Mouse (Mus musculus): ENCODE data around the gene Cacul1. TPM values are rescaled to one million over a fixed set of nuclear protein-coding genes. Genes with fewer than 3 reads are reported as not detected.

The Cacul1 gene
- polyA plus RNA-seq, 1 experiment from 2014 or later = 30.8 TPM

DNA sequence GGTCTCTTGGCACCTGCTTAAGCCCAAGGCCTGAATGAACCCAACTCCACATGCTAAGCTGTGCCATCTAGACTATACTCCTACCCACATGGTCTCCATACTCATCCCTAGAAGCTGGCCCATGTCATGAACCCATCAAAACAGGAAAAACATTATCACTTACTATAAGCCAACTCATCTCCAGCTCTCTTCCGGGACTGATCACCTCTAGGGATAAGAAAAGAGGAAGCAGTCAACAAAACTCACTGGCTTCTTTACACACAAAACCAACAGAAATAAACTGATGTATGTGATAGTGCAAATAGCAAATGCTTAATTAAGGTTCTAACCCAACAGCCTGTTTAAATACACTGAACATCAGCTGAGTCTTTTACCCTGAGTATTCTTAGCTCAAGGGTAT, 51.5 kb downstream of the Cacul1 start:
- no peaks in the 10 kb centered on the region for H3K4me1 ChIP-seq (ENCODE audit: insufficient read depth)
- no peak overlapping the region for H3K9ac ChIP-seq
- H3K36me3 ChIP-seq (ENCODE audit: insufficient read depth) = peaks cover 34% of the 10 kb centered on the region
- 81% methylated on average over 1 of the region's 1 CpGs for WGBS
- H3K4me3 ChIP-seq (ENCODE audit: low read depth, low read length) = no peak overlapping the region
- no peak for DNase-seq
- no peaks in the 10 kb centered on the region for H3K9me3 ChIP-seq (ENCODE audit: low read depth, low read length)
- no peak for ATAC-seq (ENCODE audit: insufficient read depth)
- no peak for TF ChIP-seq CTCF (IDR thresholded peaks at IDR 0.05; ENCODE audit: low read depth)
- H3K4me2 ChIP-seq = no peak overlapping the region
- H3K27me3 ChIP-seq (ENCODE audit: insufficient read depth, low read length) = no peaks in the 10 kb centered on the region
- H3K27ac ChIP-seq (ENCODE audit: low read depth) = no peak overlapping the region

DNA sequence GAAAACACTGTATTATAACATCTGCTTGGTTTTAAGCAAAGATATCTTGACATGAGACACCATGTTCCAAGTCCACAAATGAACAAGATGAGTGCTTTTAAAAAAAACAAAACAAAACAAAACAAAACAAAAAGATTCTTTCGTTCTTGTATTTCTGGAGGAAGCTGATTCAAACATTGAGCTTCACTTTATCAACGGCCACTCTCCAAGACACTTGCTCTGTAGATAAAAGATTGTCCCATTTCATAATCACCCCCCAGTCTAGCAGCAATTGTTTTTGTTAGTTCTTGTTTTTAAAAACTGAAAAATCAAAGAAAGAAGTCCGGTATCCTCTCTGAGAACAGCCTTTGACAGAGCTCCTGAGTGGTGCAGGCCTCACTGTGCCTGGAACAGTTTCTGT, 52.2 kb downstream of the Cacul1 start:
- ATAC-seq (ENCODE audit: insufficient read depth) (no peak), DNase-seq (no peak)
- Histone ChIP-seq H3K36me3 (ENCODE audit: insufficient read depth) (peaks cover 30% of the 10 kb centered on the region), H3K27ac (ENCODE audit: low read depth) (no peak overlapping the region), H3K4me2 (no peak overlapping the region), H3K4me1 (ENCODE audit: insufficient read depth) (no peaks in the 10 kb centered on the region), H3K9ac (no peak overlapping the region), H3K27me3 (ENCODE audit: insufficient read depth, low read length) (no peaks in the 10 kb centered on the region), H3K9me3 (ENCODE audit: low read depth, low read length) (no peaks in the 10 kb centered on the region), H3K4me3 (ENCODE audit: low read depth, low read length) (no peak overlapping the region)
- no peak for TF ChIP-seq CTCF (IDR thresholded peaks at IDR 0.05; ENCODE audit: low read depth)
- WGBS = 86% methylated on average over 3 of the region's 3 CpGs

DNA sequence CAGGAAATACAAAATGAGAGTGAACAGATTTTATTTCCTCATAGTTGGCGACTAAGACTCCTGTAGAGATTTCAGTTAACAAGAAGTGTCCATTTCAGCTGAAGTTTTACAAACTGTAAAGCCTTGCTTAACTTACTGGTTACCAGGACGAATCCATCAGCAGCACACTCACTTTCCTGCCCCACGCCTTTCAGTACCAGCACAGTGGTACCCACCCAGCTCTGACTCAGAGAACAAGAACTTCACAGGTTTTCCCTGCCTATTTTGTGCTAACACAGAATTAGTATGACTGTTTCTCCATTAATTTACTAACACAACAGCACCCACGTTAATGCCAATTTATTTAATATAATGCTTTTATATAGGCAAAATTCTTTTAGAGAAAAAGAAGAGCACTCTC, 53.9 kb downstream of the Cacul1 start:
- 83% methylated on average over 4 of the region's 4 CpGs for WGBS
- Histone ChIP-seq H3K4me2 (no peak overlapping the region), H3K27me3 (ENCODE audit: insufficient read depth, low read length) (no peaks in the 10 kb centered on the region), H3K4me3 (ENCODE audit: low read depth, low read length) (no peak overlapping the region), H3K27ac (ENCODE audit: low read depth) (no peak overlapping the region), H3K36me3 (ENCODE audit: insufficient read depth) (peaks cover 20% of the 10 kb centered on the region), H3K9me3 (ENCODE audit: low read depth, low read length) (no peaks in the 10 kb centered on the region), H3K4me1 (ENCODE audit: insufficient read depth) (no peaks in the 10 kb centered on the region), H3K9ac (no peak overlapping the region)
- DNase-seq (no peak), ATAC-seq (ENCODE audit: insufficient read depth) (no peak)
- no peak for TF ChIP-seq CTCF (IDR thresholded peaks at IDR 0.05; ENCODE audit: low read depth)

DNA sequence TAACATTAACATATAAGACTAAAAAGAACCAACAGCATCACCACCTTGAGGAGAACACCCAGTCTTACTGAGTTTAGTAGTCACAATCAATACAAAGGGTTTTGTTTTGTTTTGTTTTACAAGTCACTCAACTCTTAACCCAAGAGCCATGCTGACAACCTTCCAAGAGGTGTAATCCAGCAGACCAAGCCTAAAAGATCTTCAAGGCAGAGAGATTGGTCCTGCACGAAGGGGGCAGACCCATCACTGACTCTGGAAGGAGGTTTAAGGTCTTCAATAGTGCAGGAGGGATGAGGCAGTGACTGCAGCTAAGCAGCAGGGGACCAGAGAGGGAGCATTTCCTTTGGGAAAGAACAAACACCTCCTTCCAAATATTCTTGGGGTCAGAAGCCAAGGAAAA, 55.7 kb downstream of the Cacul1 start:
- Histone ChIP-seq H3K27ac (ENCODE audit: low read depth) (no peak overlapping the region), H3K4me2 (no peak overlapping the region), H3K9ac (no peak overlapping the region), H3K36me3 (ENCODE audit: insufficient read depth) (peaks cover 13% of the 10 kb centered on the region; the same call in 1 of the 2 replicates), H3K4me1 (ENCODE audit: insufficient read depth) (no peaks in the 10 kb centered on the region), H3K4me3 (ENCODE audit: low read depth, low read length) (no peak overlapping the region), H3K27me3 (ENCODE audit: insufficient read depth, low read length) (no peaks in the 10 kb centered on the region), H3K9me3 (ENCODE audit: low read depth, low read length) (no peaks in the 10 kb centered on the region)
- WGBS = 75% methylated on average over 1 of the region's 1 CpGs
- DNase-seq (no peak), ATAC-seq (ENCODE audit: insufficient read depth) (no peak)
- TF ChIP-seq CTCF (IDR thresholded peaks at IDR 0.05; ENCODE audit: low read depth) = no peak

DNA sequence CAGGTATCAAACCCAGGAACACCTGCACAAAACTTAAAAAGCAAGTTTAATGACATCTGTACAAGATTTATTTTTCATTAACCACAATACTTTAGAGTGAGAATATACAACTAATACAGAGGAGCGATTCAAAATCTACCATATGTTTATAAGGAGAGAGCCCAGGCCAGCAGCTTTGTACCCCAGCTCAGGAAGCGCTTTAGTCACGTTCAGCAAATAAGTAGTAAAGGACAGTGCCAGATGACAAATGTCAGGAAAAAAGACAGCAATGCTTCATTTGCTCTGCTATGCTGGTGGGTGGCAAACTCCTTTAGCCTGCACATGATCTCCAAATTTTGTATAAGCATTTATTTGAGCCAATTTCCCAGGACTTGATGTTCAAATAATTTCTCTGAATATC, 56.1 kb downstream of the Cacul1 start:
- no peak for ATAC-seq (ENCODE audit: insufficient read depth)

DNA sequence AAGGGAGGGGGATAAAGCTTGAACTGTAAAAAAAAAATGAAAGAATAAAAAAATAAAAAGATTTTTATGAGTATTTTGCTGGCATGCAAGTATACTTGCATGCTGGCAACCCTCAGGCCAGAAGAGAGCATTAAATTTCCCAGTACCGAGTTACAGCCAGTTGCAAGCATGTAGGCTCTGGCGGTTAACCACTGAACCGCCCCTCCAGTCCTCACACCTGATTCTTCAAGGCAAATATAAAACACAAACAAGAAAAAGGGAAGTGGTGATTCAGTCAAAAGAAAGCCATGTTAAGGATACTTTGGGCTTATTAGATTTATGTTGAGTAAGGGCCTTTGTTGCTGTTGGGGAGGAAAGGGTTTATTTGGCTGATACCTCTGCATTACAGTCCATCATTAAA, 60.7 kb downstream of the Cacul1 start:
- Histone ChIP-seq H3K9ac (no peak overlapping the region), H3K36me3 (ENCODE audit: insufficient read depth) (0 out of 2 replicates have a peak, but pooled peaks cover 4% of the 10 kb centered on the region), H3K4me2 (no peak overlapping the region), H3K9me3 (ENCODE audit: low read depth, low read length) (no peaks in the 10 kb centered on the region), H3K4me1 (ENCODE audit: insufficient read depth) (no peaks in the 10 kb centered on the region), H3K27me3 (ENCODE audit: insufficient read depth, low read length) (no peaks in the 10 kb centered on the region), H3K27ac (ENCODE audit: low read depth) (no peak overlapping the region), H3K4me3 (ENCODE audit: low read depth, low read length) (no peak overlapping the region)
- 91% methylated on average over 3 of the region's 3 CpGs for WGBS
- DNase-seq = no peak
- ATAC-seq (ENCODE audit: insufficient read depth) = no peak
- no peak for TF ChIP-seq CTCF (IDR thresholded peaks at IDR 0.05; ENCODE audit: low read depth)

More for the DNA sequence above, 56.1 kb downstream of the Cacul1 start:
- Histone ChIP-seq H3K36me3 (ENCODE audit: insufficient read depth) (peaks cover 13% of the 10 kb centered on the region; the same call in 1 of the 2 replicates), H3K27me3 (ENCODE audit: insufficient read depth, low read length) (no peaks in the 10 kb centered on the region), H3K4me1 (ENCODE audit: insufficient read depth) (no peaks in the 10 kb centered on the region), H3K4me3 (ENCODE audit: low read depth, low read length) (no peak overlapping the region), H3K27ac (ENCODE audit: low read depth) (no peak overlapping the region), H3K9ac (no peak overlapping the region), H3K9me3 (ENCODE audit: low read depth, low read length) (no peaks in the 10 kb centered on the region), H3K4me2 (no peak overlapping the region)
- WGBS = 72% methylated on average over 3 of the region's 3 CpGs
- no peak for TF ChIP-seq CTCF (IDR thresholded peaks at IDR 0.05; ENCODE audit: low read depth)
- DNase-seq = peak; percentile 4

DNA sequence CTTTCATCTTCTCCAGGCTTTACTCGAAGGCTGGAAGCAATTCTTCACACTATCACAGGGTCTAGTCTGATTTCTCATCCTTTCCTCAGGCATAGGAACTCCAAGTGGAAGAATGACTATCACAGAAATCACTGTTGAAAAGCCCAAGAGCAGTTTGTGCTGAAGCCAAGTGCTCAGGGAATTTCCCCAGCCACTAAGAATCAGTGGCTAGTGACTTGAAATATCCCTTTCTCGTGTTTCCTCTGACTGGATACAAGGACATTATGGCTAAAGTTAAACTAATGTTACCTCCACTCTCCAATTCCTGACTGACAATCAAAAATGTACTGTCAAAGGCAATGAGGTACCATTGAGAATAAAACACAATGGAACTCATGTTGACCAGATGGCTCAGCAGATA, 65.8 kb downstream of the Cacul1 start:
- ATAC-seq (ENCODE audit: insufficient read depth) = no peak

DNA sequence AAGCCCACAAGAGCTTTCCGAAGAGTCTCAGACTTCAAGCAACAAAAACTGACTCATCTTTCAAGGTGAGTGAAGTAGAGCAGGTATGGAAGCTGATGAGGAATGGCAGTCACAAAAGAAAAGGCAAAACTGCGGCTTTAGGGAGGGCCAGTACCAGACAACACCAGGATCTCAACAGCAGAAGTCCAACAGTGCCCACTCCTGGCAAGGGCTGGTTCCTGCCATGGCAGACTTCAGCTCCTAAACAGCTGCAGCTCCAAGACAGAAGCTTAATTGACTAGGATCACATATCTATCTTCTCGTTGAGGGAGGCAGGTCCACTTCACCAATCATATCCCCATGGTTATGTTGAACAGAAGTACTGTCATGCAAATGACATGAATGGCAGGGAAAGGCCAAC, 67.4 kb downstream of the Cacul1 start:
- Histone ChIP-seq H3K4me1 (ENCODE audit: insufficient read depth) (no peaks in the 10 kb centered on the region), H3K4me3 (ENCODE audit: low read depth, low read length) (no peak overlapping the region), H3K36me3 (ENCODE audit: insufficient read depth) (no peaks in the 10 kb centered on the region), H3K27me3 (ENCODE audit: insufficient read depth, low read length) (no peaks in the 10 kb centered on the region), H3K27ac (ENCODE audit: low read depth) (no peak overlapping the region), H3K9ac (no peak overlapping the region), H3K4me2 (no peak overlapping the region), H3K9me3 (ENCODE audit: low read depth, low read length) (no peaks in the 10 kb centered on the region)
- DNase-seq (peak; percentile 7), ATAC-seq (ENCODE audit: insufficient read depth) (no peak)
- TF ChIP-seq CTCF (IDR thresholded peaks at IDR 0.05; ENCODE audit: low read depth) = peak; percentile 36
- 51% methylated on average over 3 of the region's 3 CpGs for WGBS

More for the DNA sequence above, 65.8 kb downstream of the Cacul1 start:
- Histone ChIP-seq H3K4me3 (ENCODE audit: low read depth, low read length) (no peak overlapping the region), H3K27me3 (ENCODE audit: insufficient read depth, low read length) (no peaks in the 10 kb centered on the region), H3K9me3 (ENCODE audit: low read depth, low read length) (no peaks in the 10 kb centered on the region), H3K27ac (ENCODE audit: low read depth) (no peak overlapping the region), H3K4me2 (no peak overlapping the region), H3K9ac (no peak overlapping the region), H3K36me3 (ENCODE audit: insufficient read depth) (no peaks in the 10 kb centered on the region), H3K4me1 (ENCODE audit: insufficient read depth) (no peaks in the 10 kb centered on the region)
- WGBS = 49% methylated on average over 2 of the region's 2 CpGs
- TF ChIP-seq CTCF (IDR thresholded peaks at IDR 0.05; ENCODE audit: low read depth) = no peak
- DNase-seq = no peak
